Mouse (Mus musculus): ENCODE measurements around the gene Acoxl. TPM values are rescaled to one million over a fixed set of nuclear protein-coding genes. Genes with fewer than 3 reads are reported as not detected.

The Acoxl gene
- polyA plus RNA-seq, 1 experiment from 2014 or later = 0.15 TPM

- Histone ChIP-seq H3K4me2 (ENCODE audit: low read length) (no peak overlapping the region), H3K4me1 (ENCODE audit: control insufficient read depth, insufficient read depth, low read depth, low read length) (no peaks in the 10 kb centered on the region; the same call in 1 of the 2 replicates), H3K27ac (ENCODE audit: low read depth, low read length) (no peak overlapping the region), H3K36me3 (ENCODE audit: control insufficient read depth, insufficient read depth, low read length) (no peaks in the 10 kb centered on the region), H3K4me3 (ENCODE audit: low read length) (no peak overlapping the region), H3K9me3 (ENCODE audit: control insufficient read depth, low read length) (no peaks in the 10 kb centered on the region), H3K27me3 (replicated peaks; ENCODE audit: control insufficient read depth, insufficient read depth, low read length) (no peaks in the 10 kb centered on the region), H3K9ac (ENCODE audit: low read depth, low read length) (no peak overlapping the region)
- peak; percentile 90 for ATAC-seq
- WGBS = 7% methylated on average over 6 of the region's 6 CpGs
Observed at GRCm38 (mm10) chr2:127889432-127889831, 50.8 kb downstream of the Acoxl start.

- H3K27ac ChIP-seq (ENCODE audit: low read depth, low read length) = no peak overlapping the region
- H3K4me1 ChIP-seq (ENCODE audit: control insufficient read depth, insufficient read depth, low read depth, low read length) = no peaks in the 10 kb centered on the region; the same call in none of the 2 replicates
- no peak overlapping the region for H3K4me3 ChIP-seq (ENCODE audit: low read length)
- H3K4me2 ChIP-seq (ENCODE audit: low read length) = no peak overlapping the region
- no peaks in the 10 kb centered on the region for H3K27me3 ChIP-seq (replicated peaks; ENCODE audit: control insufficient read depth, insufficient read depth, low read length)
- no peaks in the 10 kb centered on the region for H3K9me3 ChIP-seq (ENCODE audit: control insufficient read depth, low read length)
- ATAC-seq = no peak
- 96% methylated on average over 5 of the region's 5 CpGs for WGBS
- no peaks in the 10 kb centered on the region for H3K36me3 ChIP-seq (ENCODE audit: control insufficient read depth, insufficient read depth, low read length)
- no peak overlapping the region for H3K9ac ChIP-seq (ENCODE audit: low read depth, low read length)
Observed at GRCm38 (mm10) chr2:127889979-127890378, 51.3 kb downstream of the Acoxl start.

- Histone ChIP-seq H3K9ac (ENCODE audit: low read depth, low read length) (no peak overlapping the region), H3K27me3 (replicated peaks; ENCODE audit: control insufficient read depth, insufficient read depth, low read length) (no peaks in the 10 kb centered on the region), H3K4me3 (ENCODE audit: low read length) (no peak overlapping the region), H3K4me1 (ENCODE audit: control insufficient read depth, insufficient read depth, low read depth, low read length) (no peaks in the 10 kb centered on the region; the same call in none of the 2 replicates), H3K4me2 (ENCODE audit: low read length) (no peak overlapping the region), H3K36me3 (ENCODE audit: control insufficient read depth, insufficient read depth, low read length) (no peaks in the 10 kb centered on the region), H3K9me3 (ENCODE audit: control insufficient read depth, low read length) (no peaks in the 10 kb centered on the region), H3K27ac (ENCODE audit: low read depth, low read length) (no peak overlapping the region)
- ATAC-seq = no peak
- WGBS = 84% methylated on average over 8 of the region's 8 CpGs
Observed at GRCm38 (mm10) chr2:127890526-127890925, 51.9 kb downstream of the Acoxl start.

GRCm38 (mm10) chr2:127891056-127891455, 52.4 kb downstream of the Acoxl start:
- Histone ChIP-seq H3K9ac (ENCODE audit: low read depth, low read length) (no peak overlapping the region), H3K4me2 (ENCODE audit: low read length) (no peak overlapping the region), H3K36me3 (ENCODE audit: control insufficient read depth, insufficient read depth, low read length) (no peaks in the 10 kb centered on the region), H3K4me1 (ENCODE audit: control insufficient read depth, insufficient read depth, low read depth, low read length) (no peaks in the 10 kb centered on the region; the same call in none of the 2 replicates), H3K4me3 (ENCODE audit: low read length) (no peak overlapping the region), H3K27me3 (replicated peaks; ENCODE audit: control insufficient read depth, insufficient read depth, low read length) (no peaks in the 10 kb centered on the region), H3K9me3 (ENCODE audit: control insufficient read depth, low read length) (no peaks in the 10 kb centered on the region), H3K27ac (ENCODE audit: low read depth, low read length) (no peak overlapping the region)
- ATAC-seq = no peak
- WGBS = 85% methylated on average over 3 of the region's 3 CpGs

- Histone ChIP-seq H3K4me2 (ENCODE audit: low read length) (no peak overlapping the region), H3K36me3 (ENCODE audit: control insufficient read depth, insufficient read depth, low read length) (no peaks in the 10 kb centered on the region), H3K4me3 (ENCODE audit: low read length) (no peak overlapping the region), H3K27ac (ENCODE audit: low read depth, low read length) (no peak overlapping the region), H3K9me3 (ENCODE audit: control insufficient read depth, low read length) (no peaks in the 10 kb centered on the region), H3K9ac (ENCODE audit: low read depth, low read length) (no peak overlapping the region), H3K27me3 (replicated peaks; ENCODE audit: control insufficient read depth, insufficient read depth, low read length) (no peaks in the 10 kb centered on the region), H3K4me1 (ENCODE audit: control insufficient read depth, insufficient read depth, low read depth, low read length) (no peaks in the 10 kb centered on the region; the same call in 1 of the 2 replicates)
- no peak for ATAC-seq
- whole genome bisulfite sequencing = 40% methylated on average over 6 of the region's 6 CpGs
Observed at GRCm38 (mm10) chr2:127894890-127895289, 56.2 kb downstream of the Acoxl start.

- Histone ChIP-seq H3K4me2 (ENCODE audit: low read length) (no peak overlapping the region), H3K27me3 (replicated peaks; ENCODE audit: control insufficient read depth, insufficient read depth, low read length) (no peaks in the 10 kb centered on the region), H3K4me3 (ENCODE audit: low read length) (no peak overlapping the region), H3K9ac (ENCODE audit: low read depth, low read length) (no peak overlapping the region), H3K4me1 (ENCODE audit: control insufficient read depth, insufficient read depth, low read depth, low read length) (no peaks in the 10 kb centered on the region; the same call in 1 of the 2 replicates), H3K9me3 (ENCODE audit: control insufficient read depth, low read length) (no peaks in the 10 kb centered on the region), H3K27ac (ENCODE audit: low read depth, low read length) (no peak overlapping the region), H3K36me3 (ENCODE audit: control insufficient read depth, insufficient read depth, low read length) (no peaks in the 10 kb centered on the region)
- ATAC-seq = no peak
- WGBS = 51% methylated on average over 5 of the region's 5 CpGs
Observed at GRCm38 (mm10) chr2:127897718-127898117, 59.0 kb downstream of the Acoxl start.

GRCm38 (mm10) chr2:127904918-127905317, 66.2 kb downstream of the Acoxl start:
- no peak overlapping the region for H3K27ac ChIP-seq (ENCODE audit: low read depth, low read length)
- H3K9me3 ChIP-seq (ENCODE audit: control insufficient read depth, low read length) = no peaks in the 10 kb centered on the region
- H3K27me3 ChIP-seq (replicated peaks; ENCODE audit: control insufficient read depth, insufficient read depth, low read length) = no peaks in the 10 kb centered on the region
- H3K4me3 ChIP-seq (ENCODE audit: low read length) = no peak overlapping the region
- H3K4me1 ChIP-seq (ENCODE audit: control insufficient read depth, insufficient read depth, low read depth, low read length) = no peaks in the 10 kb centered on the region
- no peak overlapping the region for H3K9ac ChIP-seq (ENCODE audit: low read depth, low read length)
- H3K4me2 ChIP-seq (ENCODE audit: low read length) = no peak overlapping the region
- no peaks in the 10 kb centered on the region for H3K36me3 ChIP-seq (ENCODE audit: control insufficient read depth, insufficient read depth, low read length)
- 85% methylated on average over 10 of the region's 10 CpGs for WGBS
- ATAC-seq = no peak

GRCm38 (mm10) chr2:127906973-127907678, 68.5 kb downstream of the Acoxl start:
- H3K9me3 ChIP-seq (ENCODE audit: control insufficient read depth, low read length) = no peaks in the 10 kb centered on the region
- no peak for ATAC-seq
- H3K4me1 ChIP-seq (ENCODE audit: control insufficient read depth, insufficient read depth, low read depth, low read length) = no peaks in the 10 kb centered on the region
- H3K36me3 ChIP-seq (ENCODE audit: control insufficient read depth, insufficient read depth, low read length) = no peaks in the 10 kb centered on the region
- no peak overlapping the region for H3K27ac ChIP-seq (ENCODE audit: low read depth, low read length)
- H3K9ac ChIP-seq (ENCODE audit: low read depth, low read length) = no peak overlapping the region
- no peak overlapping the region for H3K4me3 ChIP-seq (ENCODE audit: low read length)
- no peaks in the 10 kb centered on the region for H3K27me3 ChIP-seq (replicated peaks; ENCODE audit: control insufficient read depth, insufficient read depth, low read length)
- 45% methylated on average over 6 of the region's 6 CpGs for WGBS
- H3K4me2 ChIP-seq (ENCODE audit: low read length) = no peak overlapping the region

GRCm38 (mm10) chr2:127907679-127908042, 69.0 kb downstream of the Acoxl start:
- Histone ChIP-seq H3K27me3 (replicated peaks; ENCODE audit: control insufficient read depth, insufficient read depth, low read length) (no peaks in the 10 kb centered on the region), H3K4me2 (ENCODE audit: low read length) (no peak overlapping the region), H3K4me3 (ENCODE audit: low read length) (no peak overlapping the region), H3K36me3 (ENCODE audit: control insufficient read depth, insufficient read depth, low read length) (no peaks in the 10 kb centered on the region), H3K9me3 (ENCODE audit: control insufficient read depth, low read length) (no peaks in the 10 kb centered on the region), H3K27ac (ENCODE audit: low read depth, low read length) (no peak overlapping the region), H3K4me1 (ENCODE audit: control insufficient read depth, insufficient read depth, low read depth, low read length) (no peaks in the 10 kb centered on the region), H3K9ac (ENCODE audit: low read depth, low read length) (no peak overlapping the region)
- no peak for ATAC-seq
- WGBS = 18% methylated on average over 1 of the region's 1 CpGs
